Mouse (Mus musculus) right cerebral cortex, postnatal 10 days (tissue): Measurements from ENCODE around the gene Ccdc70.
"Not testable (repeated sequence)": the region's sequence is repeated elsewhere in the genome, so short reads cannot be mapped to it uniquely, and the experiment has no call there.

Source experiments
- DNase-seq, 2 experiments: peaks; one replicate each; pipeline ENCODE4 v3.0.0; 2021; ENCODE audit warnings: low spot score in 2 of 2

Ccdc70 gene

GRCm38 (mm10) chr8:21969475-21969874 lies at the start of gene Ccdc70:
TSS of gene Ccdc70 (plus strand) at chr8:21969775.
- DNase-seq: no peak

- not testable (repeated sequence) for DNase-seq
These were observed 38.8 kb upstream of the Ccdc70 start for GRCm38 (mm10) chr8:21930754-21931153.

- no peak for DNase-seq
These were observed 37.0 kb upstream of the Ccdc70 start, which contains the start of gene Defb15 for GRCm38 (mm10) chr8:21932610-21933009. TSS of gene Defb15 (minus strand) at chr8:21932710.

GRCm38 (mm10) chr8:21938052-21938451 lies 31.5 kb upstream of the Ccdc70 start, which contains the start of gene Defb35:
TSS of gene Defb35 (plus strand) at chr8:21938352.
- DNase-seq: not testable (repeated sequence)

GRCm38 (mm10) chr8:21946462-21946861 lies 23.1 kb upstream of the Ccdc70 start, which contains the start of gene Defb13:
TSS of gene Defb13 (plus strand) at chr8:21946762.
- DNase-seq: no peak

GRCm38 (mm10) chr8:21947311-21948017 lies 22.1 kb upstream of the Ccdc70 start:
- DNase-seq: no peak

GRCm38 (mm10) chr8:21955321-21955720 lies 14.3 kb upstream of the Ccdc70 start:
- DNase-seq: peak; percentile 51 to 70

- DNase-seq: no peak
These were observed 13.2 kb upstream of the Ccdc70 start for GRCm38 (mm10) chr8:21956336-21956735.

GRCm38 (mm10) chr8:21958414-21958813 lies 11.2 kb upstream of the Ccdc70 start, which contains the start of gene Fam90a1a:
TSS of gene Fam90a1a (plus strand) at chr8:21958714.
- no peak for DNase-seq

- no peak for DNase-seq
These were observed 2.9 kb upstream of the Ccdc70 start for GRCm38 (mm10) chr8:21966646-21967045.

GRCm38 (mm10) chr8:21978193-21978592 lies 8.6 kb downstream of the Ccdc70 start:
- DNase-seq: peak; percentile 63 to 68

- DNase-seq: peak; percentile 43 to 47
These were observed 12.2 kb downstream of the Ccdc70 start for GRCm38 (mm10) chr8:21981664-21982337.

GRCm38 (mm10) chr8:21992184-21992583 lies 22.6 kb downstream of the Ccdc70 start:
- DNase-seq: peak; percentile 65 to 73

GRCm38 (mm10) chr8:21995181-21995580 lies 25.6 kb downstream of the Ccdc70 start:
- DNase-seq: no peak

GRCm38 (mm10) chr8:22004750-22005522 lies 35.4 kb downstream of the Ccdc70 start:
- DNase-seq: no peak

GRCm38 (mm10) chr8:22006423-22006822 lies 36.8 kb downstream of the Ccdc70 start:
- DNase-seq: no peak

GRCm38 (mm10) chr8:22009403-22009802 lies 39.8 kb downstream of the Ccdc70 start:
- DNase-seq: no peak

GRCm38 (mm10) chr8:22013034-22013707 lies 43.6 kb downstream of the Ccdc70 start:
- peak; percentile 35 to 44 for DNase-seq

- no peak for DNase-seq
These were observed 48.2 kb downstream of the Ccdc70 start for GRCm38 (mm10) chr8:22017731-22018130.

- no peak for DNase-seq
These were observed 49.9 kb downstream of the Ccdc70 start for GRCm38 (mm10) chr8:22019498-22019897.

GRCm38 (mm10) chr8:22022244-22022643 lies 52.7 kb downstream of the Ccdc70 start:
- no peak for DNase-seq
